Mouse (Mus musculus) C2C12 (cell line): ENCODE measurements around the gene Rgs4.

ENCODE experiments used
- CEBPB ChIP-seq: IDR thresholded peaks from one replicate; pipeline ENCODE4 v1.6.1; 2011; ENCODE audit warnings: low read depth, mild to moderate bottlenecking, control low read depth, moderate library complexity
- CTCF ChIP-seq: IDR thresholded peaks from one replicate; pipeline ENCODE4 v1.5.1; 2011; ENCODE audit not compliant: control insufficient read depth, insufficient read depth, insufficient read length
- MAX ChIP-seq: IDR thresholded peaks from one replicate; pipeline ENCODE4 v1.6.1; 2011; ENCODE audit warnings: mild to moderate bottlenecking, control low read depth
- MYOG ChIP-seq: IDR thresholded peaks from one replicate; pipeline ENCODE4 v1.6.1; 2011; ENCODE audit not compliant: control insufficient read depth, insufficient read length; ENCODE audit errors: extremely low read depth
- USF1 ChIP-seq: IDR thresholded peaks from one replicate; pipeline ENCODE4 v1.6.1; 2011; ENCODE audit warnings: low read depth, mild to moderate bottlenecking, control low read depth, moderate library complexity

DNA sequence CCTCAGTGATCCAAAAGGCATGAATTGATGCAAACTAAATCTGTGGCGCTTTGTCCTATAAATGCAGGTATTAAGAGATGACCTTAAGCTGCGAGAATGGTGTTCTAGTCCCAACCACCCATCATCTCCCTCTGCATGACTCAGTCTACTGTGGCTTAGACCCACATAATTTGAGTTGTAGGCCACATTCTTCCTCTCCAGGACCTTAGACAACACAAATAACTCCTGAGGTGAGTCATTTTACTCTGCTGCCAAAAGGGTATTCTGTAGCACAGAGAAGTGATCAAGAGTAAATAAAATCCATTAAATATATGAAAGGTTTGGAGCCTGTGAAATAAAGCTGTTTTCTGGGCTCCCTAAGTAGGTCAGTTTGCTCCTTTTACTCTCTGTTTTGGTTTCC, 48.3 kb downstream of the Rgs4 start:
- TF ChIP-seq CTCF (no peak), MAX (no peak), USF1 (no peak), CEBPB (no peak), MYOG (no peak)
